Mouse (Mus musculus) cerebellum, adult 18-20 months (tissue): ENCODE results near the gene Prss45.

ENCODE experiments used
- DNase-seq, 2 experiments: peaks; one replicate each; pipeline ENCODE4 v3.0.0; 2021

The Prss45 gene

GRCm38 (mm10) chr9:110858523-110858922 lies 24.1 kb downstream of the Prss45 start:
- no peak for DNase-seq

DNA sequence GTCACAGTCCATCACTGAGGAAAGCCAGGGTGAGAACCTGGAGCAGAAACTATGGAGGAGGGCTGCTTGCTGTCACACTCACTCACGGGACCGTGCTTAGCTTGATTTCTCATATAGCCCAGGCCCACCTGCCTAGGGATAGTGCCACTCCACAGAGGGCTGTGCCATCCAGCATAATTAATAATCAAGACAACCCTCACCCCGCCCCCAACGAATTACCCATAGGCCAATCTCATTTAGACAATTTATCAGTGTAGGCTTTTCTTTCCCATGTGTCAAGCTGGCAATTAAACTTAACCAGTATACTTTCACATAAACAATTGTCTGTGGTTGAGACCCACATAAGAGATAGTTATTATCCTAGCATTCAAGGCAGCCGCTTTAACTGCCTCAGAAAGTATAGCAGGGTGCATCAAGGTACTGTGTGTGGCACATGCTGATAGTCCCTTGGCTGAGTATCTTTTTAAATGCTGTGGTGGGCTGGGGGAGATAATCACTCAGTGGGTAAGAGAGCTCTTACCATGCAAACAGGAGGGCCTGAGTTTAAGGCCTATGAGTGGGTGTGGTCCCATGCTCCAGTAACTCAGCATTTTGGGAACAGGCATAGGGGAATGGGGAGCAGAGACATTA lies 24.7 kb downstream of the Prss45 start:
- DNase-seq, result no peak

DNA sequence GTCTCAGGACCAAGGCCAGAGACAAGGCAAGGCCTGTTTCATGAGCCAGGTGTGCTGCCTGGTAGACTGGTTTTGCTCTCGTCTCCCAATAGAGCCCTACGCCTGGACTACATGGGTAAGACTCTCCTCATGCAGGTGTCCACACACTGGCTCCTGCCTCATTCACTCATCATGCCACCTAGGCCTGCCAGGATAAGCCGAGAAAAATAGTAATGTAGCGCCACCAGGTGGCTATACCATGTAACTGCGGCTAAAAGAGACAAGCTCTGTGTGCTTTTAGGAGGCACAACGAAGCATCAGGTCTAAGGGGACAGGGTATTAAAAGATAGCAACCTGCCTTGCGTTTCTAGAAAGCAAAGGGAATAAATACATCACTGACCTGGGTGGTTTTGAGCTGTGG lies 36.6 kb downstream of the Prss45 start:
- peak; percentile 43 to 66 for DNase-seq

DNA sequence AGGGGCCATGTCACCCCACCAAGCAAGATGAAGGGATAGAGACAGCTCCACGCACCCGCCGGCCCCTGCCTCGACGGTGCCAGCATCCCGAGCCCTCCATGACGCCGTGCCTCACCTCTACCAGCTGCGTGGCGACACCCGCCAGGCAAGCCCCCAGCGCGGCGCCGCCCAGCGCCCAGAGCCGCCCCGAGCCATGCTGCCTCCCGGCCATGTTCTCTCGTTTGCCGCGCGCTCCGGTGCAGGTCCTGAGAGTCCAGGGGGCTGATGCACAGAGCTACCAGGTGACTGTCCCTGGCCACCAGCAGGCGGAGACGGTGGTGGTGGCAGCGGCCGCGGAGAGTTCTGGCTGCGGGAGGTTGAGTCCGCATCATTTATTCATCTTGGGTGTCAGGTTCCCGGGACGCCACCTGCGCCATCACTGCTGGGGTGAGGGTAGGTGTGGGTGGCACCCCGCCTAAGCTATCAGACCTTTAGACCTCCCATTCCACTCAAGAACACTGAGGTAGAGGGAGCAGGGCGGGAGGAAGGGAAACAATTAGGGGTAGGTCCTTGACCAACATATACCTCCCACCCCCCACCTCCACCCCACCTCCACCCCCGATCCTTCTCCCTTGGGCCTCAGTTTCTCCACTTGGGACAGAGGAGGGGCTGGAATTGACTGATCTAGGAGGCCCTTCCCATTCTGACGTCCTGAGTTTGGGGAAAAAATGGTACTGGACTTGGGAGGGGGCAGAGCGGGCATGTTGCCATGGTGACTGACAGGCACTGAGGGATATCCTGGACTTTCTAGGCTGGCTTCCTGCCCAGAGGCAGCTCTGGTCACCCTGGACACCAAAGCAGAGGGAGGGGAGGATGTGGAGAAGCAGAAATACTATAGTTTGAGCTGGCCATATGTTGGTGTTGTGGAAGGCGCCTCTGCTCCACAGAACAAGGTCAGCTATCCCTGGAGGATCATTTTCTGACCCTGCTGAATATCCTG lies 39.6 kb downstream of the Prss45 start:
- DNase-seq, result no peak

DNA sequence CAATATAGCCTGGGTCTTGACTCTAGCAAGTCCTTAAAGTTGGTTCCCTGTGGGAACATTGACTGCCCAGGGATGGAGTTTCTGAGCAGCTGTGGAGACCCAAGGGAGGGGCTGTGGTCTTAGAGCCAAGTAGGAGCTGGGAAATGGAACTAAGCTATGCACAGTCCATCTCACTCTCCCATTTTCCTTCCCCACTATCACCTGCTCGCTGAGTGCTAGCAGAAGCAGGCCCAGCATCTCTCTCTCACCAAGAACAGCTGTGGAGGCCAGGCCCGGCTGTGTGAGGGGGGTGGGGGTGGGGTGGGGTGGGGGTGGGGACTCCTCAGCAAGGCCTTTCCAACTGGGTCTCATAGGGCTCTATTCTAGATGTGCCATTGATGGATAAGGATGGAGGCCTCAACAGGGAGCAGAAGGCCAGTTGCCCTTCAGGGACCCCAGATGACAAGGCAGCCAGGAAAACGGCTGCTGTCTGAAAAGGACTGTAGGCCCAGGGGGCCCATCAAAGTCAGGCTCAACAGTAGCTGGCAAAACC lies 40.3 kb downstream of the Prss45 start:
- DNase-seq, result no peak

DNA sequence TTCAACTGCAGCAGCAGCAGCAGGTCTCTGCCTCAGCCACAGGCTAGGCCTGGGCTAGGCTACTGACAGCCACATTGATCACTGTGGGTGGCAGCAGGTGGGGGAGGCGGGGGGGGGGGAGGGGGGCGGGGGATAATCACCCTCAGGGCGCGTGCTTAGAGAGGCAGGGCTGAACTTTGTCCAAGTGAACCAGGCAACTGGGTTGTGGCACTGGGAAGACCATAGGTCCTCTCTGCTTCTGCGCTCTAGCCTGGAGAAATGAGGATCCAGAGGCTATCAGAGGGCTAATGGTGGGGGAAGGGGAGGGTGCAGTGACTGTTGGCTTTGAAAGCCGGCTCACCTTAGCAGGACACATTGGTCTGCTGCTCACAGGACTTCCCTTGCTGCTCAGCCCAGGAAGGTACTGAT lies 40.9 kb downstream of the Prss45 start:
- DNase-seq, result no peak

GRCm38 (mm10) chr9:110877353-110877752 lies 43.0 kb downstream of the Prss45 start:
- no peak for DNase-seq

DNA sequence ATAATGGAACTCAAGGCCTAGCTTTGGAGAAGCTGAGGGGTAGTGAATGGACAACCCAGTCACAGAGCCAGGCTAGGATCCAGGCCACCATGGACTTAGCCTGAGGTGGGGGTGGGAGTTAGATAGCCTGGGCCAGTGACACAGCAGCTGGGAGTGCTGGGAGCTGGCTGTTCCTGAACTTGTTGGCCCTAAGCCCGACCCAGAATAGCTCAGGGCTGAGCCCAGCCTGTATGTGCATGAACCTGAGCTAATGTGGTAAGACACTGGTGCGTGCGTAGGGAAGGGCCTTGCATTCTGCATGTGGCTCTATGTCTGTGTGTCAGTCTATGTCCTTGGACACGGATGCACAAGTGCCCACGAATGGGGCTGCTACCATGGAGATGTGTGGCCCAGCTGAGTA lies 43.5 kb downstream of the Prss45 start:
- no peak for DNase-seq

DNA sequence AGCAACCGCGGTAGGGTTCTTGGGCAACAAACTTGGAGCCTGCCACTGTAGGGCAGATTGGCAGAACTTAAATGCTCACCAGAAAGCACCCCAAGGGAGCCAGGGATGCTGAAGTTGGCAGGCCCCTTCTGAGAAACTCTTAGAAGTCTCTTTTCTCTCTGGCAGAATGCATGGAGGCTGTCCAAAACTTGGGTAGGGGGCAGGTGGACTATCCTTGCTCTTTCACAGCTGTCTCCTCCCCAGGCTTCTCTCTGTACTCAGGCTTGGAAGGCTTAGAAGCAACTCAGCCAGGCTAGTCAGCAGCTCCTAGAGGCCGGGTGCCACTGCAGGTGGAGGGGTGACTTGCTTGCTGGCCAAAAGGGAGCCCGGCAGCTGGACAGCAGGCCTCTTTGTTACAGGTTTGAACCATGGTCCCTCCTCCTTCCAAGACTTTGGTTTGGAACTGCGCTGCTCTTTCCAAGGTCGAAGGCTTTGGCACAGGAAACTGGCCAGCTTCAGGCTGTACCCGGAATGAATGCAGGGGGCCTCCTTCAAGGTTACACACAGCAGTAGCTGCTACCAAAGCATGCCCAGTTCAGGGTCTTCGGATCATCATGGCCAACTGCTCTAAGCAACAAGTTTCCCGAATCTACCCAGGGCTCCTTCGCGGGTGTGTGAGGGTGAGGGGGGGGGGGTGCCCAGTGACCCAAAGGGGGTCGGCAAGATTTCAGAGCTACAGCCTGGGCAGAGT lies 45.0 kb downstream of the Prss45 start, which contains the start of gene Als2cl:
Als2cl (plus strand) TSS at position 680 of the 730 bp plus-strand sequence.
- no peak for DNase-seq

- DNase-seq, result no peak
These were observed 45.7 kb downstream of the Prss45 start, which contains the start of gene Tmie for GRCm38 (mm10) chr9:110879998-110880561. Gene Tmie (minus strand): TSS chr9:110880113.

DNA sequence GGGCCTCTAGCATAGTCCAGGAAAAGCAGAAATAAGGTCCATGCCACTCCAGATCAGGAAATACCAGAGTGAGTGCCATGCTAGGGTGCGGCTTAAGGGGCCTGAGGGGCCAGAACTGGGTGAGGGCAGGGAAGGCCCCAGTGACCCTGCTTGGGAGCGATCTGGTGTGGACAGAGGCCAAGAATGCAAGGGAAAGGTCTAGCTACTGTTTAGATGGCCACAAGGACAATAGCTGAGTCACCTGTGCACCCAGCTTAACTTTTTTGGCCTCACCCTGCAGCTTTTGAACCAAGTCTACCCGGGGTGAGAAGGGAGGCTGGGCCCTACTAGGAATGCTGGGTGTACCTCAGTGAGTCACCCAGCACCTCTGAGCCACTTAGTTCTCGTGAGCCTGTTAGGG lies 46.4 kb downstream of the Prss45 start:
- DNase-seq, result no peak

DNA sequence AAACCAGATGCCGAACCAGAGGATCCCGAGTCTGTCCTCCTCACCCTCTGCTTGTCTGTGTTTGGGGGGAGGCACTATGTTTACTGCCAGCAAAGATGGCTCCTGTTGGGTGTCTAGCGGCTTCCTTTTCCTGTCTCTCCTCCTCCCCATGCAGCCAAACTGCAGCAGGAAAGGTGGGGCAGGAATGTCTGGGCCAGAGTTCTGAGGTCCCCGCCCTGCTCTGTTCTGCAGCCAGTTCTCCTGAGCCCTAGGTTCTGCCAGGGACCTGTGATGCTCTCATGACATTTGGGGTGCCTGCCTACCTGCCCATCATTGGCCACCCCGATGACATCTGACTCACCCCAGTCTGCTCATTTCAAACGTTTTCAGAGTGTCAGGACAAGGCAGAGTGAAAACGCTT lies 47.6 kb downstream of the Prss45 start:
- DNase-seq, result no peak

DNA sequence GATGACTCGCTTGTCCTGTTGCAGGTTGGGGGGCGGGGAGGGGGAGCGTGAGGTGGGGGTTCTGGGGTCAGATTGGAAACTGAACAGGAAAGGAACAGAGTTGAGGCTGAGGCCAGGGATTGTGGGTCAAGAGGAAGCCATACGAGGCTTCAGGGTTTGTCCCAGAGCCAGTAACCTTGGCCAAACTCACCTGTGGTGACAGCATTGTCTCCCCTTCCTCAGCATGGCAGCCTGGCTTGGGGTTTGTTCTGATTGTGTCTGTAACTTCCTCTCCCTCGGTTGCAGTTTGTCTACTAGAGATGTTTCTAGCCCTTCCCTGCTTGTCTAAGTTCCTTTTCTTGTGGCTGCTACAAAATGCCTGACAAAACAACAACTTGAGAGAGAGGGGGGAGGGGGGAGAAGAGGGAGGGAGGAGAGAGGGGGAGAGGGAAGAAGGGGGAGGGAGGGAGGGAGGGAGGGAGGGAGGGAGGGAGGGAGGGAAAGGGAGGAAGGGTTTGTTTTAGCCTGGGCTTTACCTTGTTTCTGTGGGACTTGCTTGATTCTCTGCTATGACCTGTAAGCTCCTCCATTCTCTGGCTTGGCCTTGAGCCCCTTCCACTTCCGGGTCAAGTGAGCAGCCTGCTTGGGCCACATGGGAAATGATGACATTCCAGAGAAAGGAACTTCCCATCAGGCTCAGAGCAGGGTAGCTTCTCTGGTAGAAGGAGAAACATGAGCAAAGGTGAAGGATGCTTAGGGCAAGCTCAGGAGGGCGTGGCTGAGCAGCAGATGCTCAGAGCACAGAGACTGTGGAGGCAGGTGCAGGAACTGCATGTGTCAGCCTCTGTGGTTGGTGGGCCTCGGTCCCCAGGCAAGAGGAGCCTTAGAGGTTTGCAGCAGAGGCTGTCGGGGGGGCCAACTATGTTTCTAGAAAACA lies 53.3 kb downstream of the Prss45 start:
- no peak for DNase-seq

DNA sequence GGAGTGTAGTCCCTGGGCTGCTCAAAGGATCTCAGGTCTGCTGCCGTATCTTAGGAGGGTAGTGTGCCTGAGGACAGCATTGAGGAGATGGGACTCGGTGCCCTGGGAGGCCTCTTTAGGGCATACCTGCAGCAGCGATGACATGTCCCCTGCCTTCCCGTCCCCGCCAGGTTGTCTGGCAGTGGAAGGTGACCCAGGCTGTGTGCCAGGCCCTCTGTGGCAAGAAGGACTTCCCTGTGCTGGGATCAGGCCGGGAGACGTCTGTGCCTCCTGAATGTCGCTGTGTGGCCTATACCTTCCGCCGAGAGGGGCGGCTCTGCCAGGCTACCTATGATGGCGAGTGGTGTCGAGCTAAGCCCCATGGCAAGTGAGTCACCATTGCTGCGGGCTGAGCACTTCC lies 54.5 kb downstream of the Prss45 start:
- DNase-seq, result no peak

DNA sequence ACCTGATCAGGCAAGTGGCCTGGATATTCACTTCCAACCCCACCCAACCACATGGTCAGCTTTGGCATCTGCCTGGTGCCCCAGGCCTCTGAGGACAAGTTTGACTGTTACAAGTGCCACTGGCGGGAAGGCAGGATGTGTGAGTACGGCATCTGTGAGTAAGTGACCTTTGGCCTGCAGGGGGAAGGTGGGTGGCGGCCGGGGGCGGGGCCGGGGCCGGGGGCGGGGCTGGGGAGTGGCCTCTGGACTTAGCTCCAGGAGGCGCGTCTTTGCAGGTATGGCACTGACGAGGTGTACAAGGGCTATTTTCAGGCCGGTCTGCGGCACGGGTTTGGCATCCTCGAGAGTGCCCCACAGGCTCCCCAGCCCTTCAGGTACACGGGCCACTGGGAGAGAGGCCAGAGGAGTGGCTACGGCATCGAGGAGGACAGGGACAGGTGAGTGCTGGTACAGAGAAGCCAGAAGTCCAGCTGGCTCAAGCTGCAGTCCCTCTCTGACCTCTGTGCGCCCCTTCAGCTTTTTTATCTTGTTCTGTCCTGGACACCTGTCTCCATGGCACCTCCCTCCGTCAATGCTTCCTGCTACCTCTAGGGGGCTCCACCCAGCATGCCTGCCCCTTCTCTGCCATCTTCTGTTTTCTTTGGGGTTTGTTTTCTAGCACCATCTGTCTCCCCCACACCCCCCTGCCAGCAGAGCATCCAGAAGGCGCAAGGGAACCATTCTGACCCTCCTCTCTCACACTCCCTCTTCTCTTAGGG lies 55.8 kb downstream of the Prss45 start:
- no peak for DNase-seq
